Mouse (Mus musculus) embryonic stem cell, embryonic (primary cell): Measurements from ENCODE around the gene Acvr2a.
"Not testable (repeated sequence)": the region's sequence is repeated elsewhere in the genome, so short reads cannot be mapped to it uniquely, and the experiment has no call there.

Experiments
- CTCF ChIA-PET, 4 experiments: fragments of 300-600 bp in 2 of 4; fragments of 350-600 bp in 2 of 4; sonication (Branson Sonifier 250); formaldehyde crosslinking; loops; one replicate each; lab custom pipeline; 2022; ENCODE audit warnings: inconsistent platforms in 2 of 4; lab: Charles Lee
- POLR2A ChIA-PET, 4 experiments: fragments of 300-600 bp in 2 of 4; fragments of 350-600 bp in 2 of 4; sonication (Branson Sonifier 250); formaldehyde crosslinking; loops; one replicate each; lab custom pipeline; 2022; ENCODE audit warnings: antibody characterized with exemption in 4 of 4, inconsistent platforms in 1 of 4; lab: Charles Lee

Acvr2a gene

GRCm38 (mm10) chr2:48841611-48842470 is 27.9 kb downstream of the Acvr2a start:
- ChIA-PET POLR2A (interaction anchor here in 2 of 4 experiments (0.6 to 0.7 kb wide), 3 partner anchors 10 to 569 kb away, joined by 3 to 5 read pairs (median 4); no protein-coding TSS in a partner anchor), CTCF (no interaction called here)

GRCm38 (mm10) chr2:48846689-48847398 is 32.9 kb downstream of the Acvr2a start:
- POLR2A ChIA-PET = interaction anchor here in 1 of 4 experiments (1.0 kb wide), 1 partner anchor 11 kb away, joined by 3 read pairs; no protein-coding TSS in a partner anchor
- CTCF ChIA-PET = no interaction called here

GRCm38 (mm10) chr2:48865596-48865995 is 51.7 kb downstream of the Acvr2a start:
- POLR2A ChIA-PET = interaction anchor here in 1 of 4 experiments (1.7 kb wide), 1 partner anchor 12 kb away, joined by 5 read pairs; no protein-coding TSS in a partner anchor
- CTCF ChIA-PET = not testable (repeated sequence)

- ChIA-PET CTCF (no interaction called here), POLR2A (no interaction called here)
These were observed 54.4 kb downstream of the Acvr2a start for GRCm38 (mm10) chr2:48868199-48868913.

DNA sequence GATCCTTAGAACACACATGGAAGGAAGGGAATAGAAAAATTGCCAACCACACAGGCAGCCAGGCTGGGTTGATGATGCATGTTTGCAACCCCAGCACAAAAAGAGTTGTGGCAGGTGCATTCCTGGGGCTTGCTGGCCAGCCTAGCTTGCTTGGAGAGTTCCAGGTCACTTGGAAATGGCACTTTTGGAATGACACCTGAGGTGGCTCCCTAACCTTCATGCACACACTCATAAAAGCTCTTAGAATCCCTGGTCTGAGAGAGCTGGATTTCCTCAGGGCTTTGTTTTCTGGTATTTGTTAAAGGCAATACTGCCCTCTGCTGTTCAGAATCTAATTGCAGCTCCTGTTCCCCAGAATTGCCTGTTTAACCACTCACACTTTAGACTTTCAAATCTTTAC is 72.0 kb downstream of the Acvr2a start:
- ChIA-PET POLR2A (interaction anchor here in 1 of 4 experiments (0.6 kb wide), 1 partner anchor 19 kb away, joined by 3 read pairs; no protein-coding TSS in a partner anchor), CTCF (interaction anchor here (0.5 to 1.5 kb wide), 18 partner anchors 9 to 1394 kb away, joined by 3 to 10 read pairs (median 4); partner anchors contain the start of gene Mbd5 (in 1 of the 4))

- ChIA-PET POLR2A (interaction anchor here in 1 of 4 experiments (0.9 kb wide), 1 partner anchor 16 kb away, joined by 4 read pairs; no protein-coding TSS in a partner anchor), CTCF (no interaction called here)
These were observed 81.3 kb downstream of the Acvr2a start for GRCm38 (mm10) chr2:48895186-48895585.

- ChIA-PET CTCF (interaction anchor here (0.7 to 1.5 kb wide), 5 partner anchors 175 to 826 kb away, joined by 3 to 11 read pairs (median 4); no protein-coding TSS in a partner anchor), POLR2A (interaction anchor here in 2 of 4 experiments (0.7 to 2.0 kb wide), 4 partner anchors 13 to 40 kb away, joined by 3 to 6 read pairs (median 4); partner anchors contain the start of gene Mbd5 (in 1 of the 2))
These were observed 95.0 kb downstream of the Acvr2a start for GRCm38 (mm10) chr2:48908866-48909265.

GRCm38 (mm10) chr2:48914185-48914584 is 100.3 kb downstream of the Acvr2a start:
- CTCF ChIA-PET = interaction anchor here in 1 of 4 experiments (0.9 kb wide), 1 partner anchor 399 kb away, joined by 3 read pairs; no protein-coding TSS in a partner anchor
- POLR2A ChIA-PET = interaction anchor here in 3 of 4 experiments (0.6 to 1.1 kb wide), 5 partner anchors 8 to 1185 kb away, joined by 3 to 4 read pairs (median 3); no protein-coding TSS in a partner anchor

DNA sequence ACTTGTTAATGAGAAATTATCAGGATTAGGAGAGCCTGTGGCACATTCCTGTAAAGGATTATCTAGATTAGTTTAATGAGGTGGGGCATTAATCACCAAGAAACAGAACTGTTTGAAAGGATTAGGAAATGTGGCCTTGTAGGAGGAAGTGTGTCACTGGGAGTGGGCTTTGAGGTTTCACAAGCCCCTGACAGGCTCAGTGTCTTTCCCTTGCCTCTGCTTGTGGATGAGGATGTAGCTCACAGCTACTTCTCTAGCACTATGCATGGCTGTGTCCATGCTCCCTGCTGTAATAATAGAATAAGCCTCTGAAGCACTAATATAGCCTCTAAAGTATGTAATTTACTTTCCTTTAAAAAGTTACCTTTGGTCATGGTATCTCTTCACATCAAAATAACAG is 101.9 kb downstream of the Acvr2a start:
- ChIA-PET CTCF (no interaction called here), POLR2A (interaction anchor here in 1 of 4 experiments (1.2 to 1.4 kb wide), 2 partner anchors 13 to 31 kb away, joined by 3 to 4 read pairs; no protein-coding TSS in a partner anchor)

DNA sequence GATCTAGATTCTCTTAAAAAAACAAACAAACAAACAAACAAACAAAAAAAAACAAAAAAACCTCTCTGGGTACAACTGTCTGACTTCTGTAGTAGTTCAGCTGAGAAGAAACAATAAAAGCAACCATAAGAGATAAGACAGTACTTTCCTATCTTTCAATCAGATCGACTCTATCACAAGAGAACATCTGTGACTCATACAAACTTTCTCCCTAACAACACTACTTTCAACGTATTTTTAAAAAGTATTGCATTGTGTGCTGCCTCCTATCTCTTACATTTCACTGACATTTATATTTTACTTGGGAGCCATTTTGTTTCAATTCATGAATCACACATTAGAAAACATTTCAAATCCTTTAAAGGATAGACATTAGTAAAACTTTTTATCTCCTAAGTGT is 121.1 kb downstream of the Acvr2a start:
- POLR2A ChIA-PET = interaction anchor here in 1 of 4 experiments (1.0 kb wide), 1 partner anchor 14 kb away, joined by 3 read pairs; the partner anchor contains the start of gene Mbd5
- CTCF ChIA-PET = no interaction called here

GRCm38 (mm10) chr2:48947761-48948160 is 133.9 kb downstream of the Acvr2a start:
- CTCF ChIA-PET = no interaction called here
- POLR2A ChIA-PET = interaction anchor here in 2 of 4 experiments (0.6 to 3.4 kb wide), 14 partner anchors 9 to 502 kb away, joined by 3 to 30 read pairs (median 4); no protein-coding TSS in a partner anchor

- ChIA-PET CTCF (interaction anchor here in 2 of 4 experiments (0.5 to 1.5 kb wide), 3 partner anchors 63 to 1357 kb away, joined by 3 to 5 read pairs (median 3); no protein-coding TSS in a partner anchor), POLR2A (interaction anchor here (0.5 to 3.4 kb wide), 40 partner anchors 10 to 795 kb away, joined by 3 to 30 read pairs (median 4); partner anchors contain the start of genes Acvr2a (in 2 of the 4) and Epc2 (in 1 of the 4))
These were observed 135.1 kb downstream of the Acvr2a start, which contains the start of gene Mbd5 for GRCm38 (mm10) chr2:48948841-48949584. Mbd5 (plus strand) TSS chr2:48949508.

- ChIA-PET POLR2A (interaction anchor here (0.5 to 3.4 kb wide), 29 partner anchors 10 to 795 kb away, joined by 3 to 30 read pairs (median 5); partner anchors contain the start of genes Acvr2a (in 2 of the 4) and Epc2 (in 1 of the 4)), CTCF (interaction anchor here in 2 of 4 experiments (1.0 to 1.5 kb wide), 2 partner anchors 64 to 363 kb away, joined by 3 to 5 read pairs; no protein-coding TSS in a partner anchor)
These were observed 135.9 kb downstream of the Acvr2a start for GRCm38 (mm10) chr2:48949743-48950251.

GRCm38 (mm10) chr2:48950252-48950315 is 136.2 kb downstream of the Acvr2a start, which contains the start of gene Orc4:
Orc4 (minus strand) TSS chr2:48950277.
- POLR2A ChIA-PET = interaction anchor here (0.7 to 3.4 kb wide), 7 partner anchors 9 to 777 kb away, joined by 3 to 30 read pairs (median 6); no protein-coding TSS in a partner anchor
- CTCF ChIA-PET = interaction anchor here in 1 of 4 experiments (1.0 kb wide), 1 partner anchor 64 kb away, joined by 3 read pairs; no protein-coding TSS in a partner anchor

- POLR2A ChIA-PET = interaction anchor here in 3 of 4 experiments (0.6 to 3.4 kb wide), 7 partner anchors 9 to 499 kb away, joined by 3 to 30 read pairs (median 3); no protein-coding TSS in a partner anchor
- CTCF ChIA-PET = no interaction called here
These were observed 136.5 kb downstream of the Acvr2a start for GRCm38 (mm10) chr2:48950316-48950880.
